16 mouse cellular contexts compared by ENCODE assay signal in the genomic region with DNA sequence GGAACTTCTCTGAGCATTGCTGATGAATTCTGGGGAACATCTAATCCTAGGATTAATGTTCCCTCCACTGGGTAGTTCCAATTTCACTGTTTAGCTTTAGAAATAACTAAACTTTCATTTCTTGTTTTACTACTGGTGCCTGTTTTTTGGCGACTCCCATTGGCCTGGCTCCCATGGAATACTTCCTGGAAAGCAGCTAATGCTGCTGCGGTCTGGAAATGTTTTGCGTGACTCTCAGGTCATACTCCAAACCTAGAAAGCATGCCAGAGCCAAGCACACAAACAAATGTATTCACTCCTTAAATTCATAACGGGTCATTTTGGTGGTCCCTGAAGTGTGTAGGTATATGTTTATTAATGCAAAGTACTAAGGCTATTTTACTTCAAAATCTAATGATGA.
A peak's percentile ranks its signal among the peaks of the same experiment; 100 is the strongest.
DNase-seq lines count a peak whose midpoint lies in the region; ATAC-seq and TF ChIP-seq lines count a peak whose summit lies in the region.
"Had no signal": no experiment of that assay in that cellular context is flagged by ENCODE, and none has a peak within 500 bp of the region (broad histone marks: within the 10 kb centered on the region; RNA-seq: fewer than 3 reads in every experiment).

No protein-coding gene starts in this region.

- no peak overlapping the region for H3K4me2 ChIP-seq in liver, embryonic 11.5 days
- H3K4me2 ChIP-seq: liver, embryonic 12.5 days had no signal

- WGBS in liver, adult 2 months: 30% methylated on average over 4 of the region's 4 CpGs
- WGBS in liver, embryonic 11.5 days: 85% methylated on average over 4 of the region's 4 CpGs

- no peaks in the 10 kb centered on the region for H3K36me3 ChIP-seq in liver, adult 2 months (ENCODE audit: control insufficient read depth, insufficient read depth, low read length)
- no peaks in the 10 kb centered on the region for H3K36me3 ChIP-seq in liver, embryonic 11.5 days (ENCODE audit: control insufficient read depth, insufficient read depth, low read length)
- H3K36me3 ChIP-seq: liver, embryonic 12.5 days; midbrain, embryonic 10.5 days had no signal

- H3K27me3 ChIP-seq in liver, adult 2 months (ENCODE audit: control insufficient read depth, insufficient read depth, low read length): no peaks in the 10 kb centered on the region
- no peaks in the 10 kb centered on the region for H3K27me3 ChIP-seq in liver, embryonic 11.5 days (replicated peaks; ENCODE audit: control insufficient read depth, insufficient read depth, low read length)
- H3K27me3 ChIP-seq: liver, embryonic 12.5 days had no signal

- no peak overlapping the region for H3K4me3 ChIP-seq in liver, adult 2 months (ENCODE audit: insufficient read depth, low read depth, low read length)
- no peak overlapping the region for H3K4me3 ChIP-seq in liver, embryonic 11.5 days (ENCODE audit: low read depth, low read length)
- H3K4me3 ChIP-seq: erythroblast, embryonic 14.5 days; liver, embryonic 12.5 days; midbrain, embryonic 10.5 days had no signal

- TF ChIP-seq POLR2A in liver, adult 2 months (IDR thresholded peaks at IDR 0.05; ENCODE audit: extremely low read depth, insufficient read depth, low read length): no peak

- DNase-seq in heart, adult 11 months: peak; percentile 59
- no peak for DNase-seq in heart, postnatal 25 days (ENCODE audit: low spot score)
- peak; percentile 32 for DNase-seq in liver, adult 2 months (ENCODE audit: extremely low read depth, low read depth, low spot score)
- no peak for DNase-seq in liver, embryonic 11.5 days (ENCODE audit: low spot score)
- DNase-seq in gastrocnemius, postnatal 25 days: peak; percentile 31
- DNase-seq in kidney, postnatal 25 days: peak; percentile 4 to 31
- no peak for DNase-seq in right cerebral cortex, postnatal 25 days
- DNase-seq in cerebellum, adult 11 months: no peak
- DNase-seq: embryo, embryonic 11 days; right cerebral cortex, postnatal 14 days; thymus, adult 18-20 months had no signal

- no peaks in the 10 kb centered on the region for H3K79me2 ChIP-seq in liver, adult 2 months (ENCODE audit: control insufficient read depth, insufficient read depth, low read length)

- H3K27ac ChIP-seq in liver, adult 2 months (replicated peaks; ENCODE audit: insufficient read depth, low read depth, low read length): no peak overlapping the region
- H3K27ac ChIP-seq in liver, embryonic 11.5 days (ENCODE audit: low read depth, low read length): no peak overlapping the region
- H3K27ac ChIP-seq: hindbrain, postnatal 0 days; liver, embryonic 12.5 days; midbrain, embryonic 10.5 days had no signal

- intact Hi-C loops in heart, postnatal 25 days (cut with DNase I): no loop called here

- TF ChIP-seq CTCF in liver, adult 2 months (IDR thresholded peaks at IDR 0.05; ENCODE audit: low read depth, low read length): no peak

- H3K9me3 ChIP-seq in liver, embryonic 11.5 days (ENCODE audit: control insufficient read depth, low read length): no peaks in the 10 kb centered on the region
- H3K9me3 ChIP-seq: liver, embryonic 12.5 days; midbrain, embryonic 10.5 days had no signal

- H3K4me1 ChIP-seq in liver, adult 2 months (ENCODE audit: control insufficient read depth, insufficient read depth, low read length): no peaks in the 10 kb centered on the region; the same call in 1 of the 2 replicates
- H3K4me1 ChIP-seq in liver, embryonic 11.5 days (replicated peaks; ENCODE audit: control insufficient read depth, insufficient read depth, low read length): no peaks in the 10 kb centered on the region
- H3K4me1 ChIP-seq: liver, embryonic 12.5 days; midbrain, embryonic 10.5 days had no signal

- H3K9ac ChIP-seq in liver, adult 2 months (ENCODE audit: low read depth, low read length): no peak overlapping the region
- no peak overlapping the region for H3K9ac ChIP-seq in liver, embryonic 11.5 days (ENCODE audit: low read depth, low read length)
- H3K9ac ChIP-seq: liver, embryonic 12.5 days had no signal

- ATAC-seq in liver, embryonic 11.5 days (replicated peaks; ENCODE audit: low FRiP score): no peak
- ATAC-seq: hindbrain, postnatal 0 days; liver, embryonic 12.5 days; lung, postnatal 0 days had no signal

Comparison
In these comparisons a context has a peak if more than half of its experiments do, and no peak if none do; other contexts are left out.
1. DNase-seq: peak in heart, adult 11 months (single experiment), liver, adult 2 months (single experiment), gastrocnemius, postnatal 25 days (single experiment) and kidney, postnatal 25 days (2 of 2); none in heart, postnatal 25 days (single experiment), liver, embryonic 11.5 days (single experiment), right cerebral cortex, postnatal 25 days (single experiment) and cerebellum, adult 11 months (single experiment).